Mouse (Mus musculus): ENCODE results near the gene Eps8l3. TPM values are rescaled to one million over a fixed set of nuclear protein-coding genes. Genes with fewer than 3 reads are reported as not detected.

Eps8l3 gene
- 0.05 TPM in 2 replicates for polyA plus RNA-seq (2012; rRNA removed)

DNA sequence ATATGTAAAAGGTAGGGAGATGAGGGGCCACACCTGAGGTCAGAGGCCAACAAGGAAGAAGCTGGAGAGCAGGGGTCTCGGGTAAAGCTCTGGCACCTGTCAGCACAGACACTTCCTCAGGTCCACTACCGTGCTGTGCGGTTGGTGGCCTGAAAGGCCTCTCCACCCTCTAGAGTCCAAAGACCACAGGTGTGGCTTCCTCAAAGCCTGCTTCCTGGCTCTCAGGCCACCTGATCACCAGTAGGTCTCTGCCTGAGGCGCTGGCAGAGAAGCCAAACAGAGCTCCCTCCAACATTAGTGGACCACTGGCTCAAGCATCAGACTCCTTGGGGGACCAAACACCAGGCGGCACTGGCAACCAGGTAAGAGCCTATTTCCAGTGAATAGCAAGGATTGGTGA is at the start of gene Eps8l3:
Eps8l3 (plus strand) TSS at position 225 of the 400 bp plus-strand sequence.
- Histone ChIP-seq H3K4me3 (replicated peaks; ENCODE audit: insufficient read depth, low read depth, low read length) (no peak within 1 kb of the TSS), H3K27ac (ENCODE audit: insufficient read depth, low read length) (no peak within 1 kb of the TSS), H3K27me3 (ENCODE audit: control insufficient read depth, insufficient read depth, low read length) (no peaks in the 10 kb centered on the region), H3K4me1 (ENCODE audit: control insufficient read depth, insufficient read depth, low read length) (no peaks in the 10 kb centered on the region)
- no peak for TF ChIP-seq CTCF (IDR thresholded peaks at IDR 0.05; ENCODE audit: borderline replicate concordance, insufficient read depth, low read depth, low read length)
- TF ChIP-seq POLR2A (IDR thresholded peaks at IDR 0.05; ENCODE audit: borderline replicate concordance, insufficient read depth, low read length): no peak
- no peak for DNase-seq
- WGBS: 87% methylated on average over 5 of the region's 5 CpGs

GRCm38 (mm10) chr3:107827873-107828405 is 49.1 kb upstream of the Eps8l3 start:
- Histone ChIP-seq H3K4me1 (ENCODE audit: control insufficient read depth, insufficient read depth, low read length) (0 out of 2 replicates have a peak, but pooled peaks cover 2% of the 10 kb centered on the region), H3K4me3 (replicated peaks; ENCODE audit: insufficient read depth, low read depth, low read length) (no peak overlapping the region), H3K27ac (ENCODE audit: insufficient read depth, low read length) (no peak overlapping the region), H3K27me3 (ENCODE audit: control insufficient read depth, insufficient read depth, low read length) (no peaks in the 10 kb centered on the region)
- TF ChIP-seq CTCF (IDR thresholded peaks at IDR 0.05; ENCODE audit: borderline replicate concordance, insufficient read depth, low read depth, low read length): no peak
- WGBS: 96% methylated on average over 10 of the region's 10 CpGs
- DNase-seq: no peak

- no peak for TF ChIP-seq POLR2A (IDR thresholded peaks at IDR 0.05; ENCODE audit: borderline replicate concordance, insufficient read depth, low read length)
Observed at GRCm38 (mm10) chr3:107828518-107828917, 48.5 kb upstream of the Eps8l3 start.

DNA sequence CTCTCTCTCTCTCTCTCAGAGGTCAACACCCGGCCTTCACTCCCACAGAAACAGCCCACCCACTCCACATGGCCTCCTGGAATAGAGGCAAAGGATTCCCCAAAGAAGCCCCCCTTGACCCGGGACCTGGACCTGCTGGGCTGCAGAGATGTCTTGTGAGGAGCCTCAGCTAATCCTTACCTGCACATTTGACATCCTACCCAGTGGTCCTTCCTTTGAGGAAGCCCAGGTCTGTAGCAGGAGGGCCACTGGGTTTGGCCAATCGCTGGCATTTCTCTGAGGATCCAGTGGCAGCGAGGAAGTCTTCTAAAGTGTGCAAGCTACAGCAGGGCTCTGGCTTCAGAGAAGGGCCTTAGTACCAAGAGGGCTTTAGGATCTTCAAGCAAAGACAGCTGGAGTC is 48.0 kb upstream of the Eps8l3 start:
- no peak for TF ChIP-seq POLR2A (IDR thresholded peaks at IDR 0.05; ENCODE audit: borderline replicate concordance, insufficient read depth, low read length)
- no peak for TF ChIP-seq CTCF (IDR thresholded peaks at IDR 0.05; ENCODE audit: borderline replicate concordance, insufficient read depth, low read depth, low read length)
- no peak for DNase-seq
- 0 out of 2 replicates have a peak, but pooled peaks cover 2% of the 10 kb centered on the region for H3K4me1 ChIP-seq (ENCODE audit: control insufficient read depth, insufficient read depth, low read length)
- WGBS: 86% methylated on average over 4 of the region's 4 CpGs
- no peaks in the 10 kb centered on the region for H3K27me3 ChIP-seq (ENCODE audit: control insufficient read depth, insufficient read depth, low read length)
- no peak overlapping the region for H3K27ac ChIP-seq (ENCODE audit: insufficient read depth, low read length)
- H3K4me3 ChIP-seq (replicated peaks; ENCODE audit: insufficient read depth, low read depth, low read length): no peak overlapping the region

More at GRCm38 (mm10) chr3:107828518-107828917, 48.5 kb upstream of the Eps8l3 start:
- WGBS: 72% methylated on average over 5 of the region's 5 CpGs
- Histone ChIP-seq H3K27me3 (ENCODE audit: control insufficient read depth, insufficient read depth, low read length) (no peaks in the 10 kb centered on the region), H3K27ac (ENCODE audit: insufficient read depth, low read length) (no peak overlapping the region), H3K4me3 (replicated peaks; ENCODE audit: insufficient read depth, low read depth, low read length) (no peak overlapping the region), H3K4me1 (ENCODE audit: control insufficient read depth, insufficient read depth, low read length) (0 out of 2 replicates have a peak, but pooled peaks cover 2% of the 10 kb centered on the region)
- DNase-seq: no peak

DNA sequence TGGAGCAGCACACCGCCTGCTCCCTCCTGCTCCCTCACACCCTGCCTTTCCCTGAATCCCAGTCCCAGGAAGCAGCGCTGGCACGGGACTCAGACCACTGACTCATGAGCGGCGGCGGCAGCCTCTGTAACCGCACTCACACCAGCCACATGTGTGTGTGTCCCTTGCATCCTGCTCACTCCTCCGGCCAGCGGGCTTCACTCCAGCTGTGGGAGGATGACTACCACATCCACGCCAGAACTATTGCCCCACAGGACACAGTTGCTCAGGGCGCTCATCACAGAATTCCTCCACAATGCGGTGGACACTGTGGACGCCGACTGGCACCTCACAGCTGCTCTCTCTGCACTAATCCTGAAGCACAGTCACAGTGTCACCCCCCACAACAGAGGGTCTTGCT is 47.4 kb upstream of the Eps8l3 start:
- 68% methylated on average over 14 of the region's 14 CpGs for WGBS
- 0 out of 2 replicates have a peak, but pooled peaks cover 2% of the 10 kb centered on the region for H3K4me1 ChIP-seq (ENCODE audit: control insufficient read depth, insufficient read depth, low read length)
- no peaks in the 10 kb centered on the region for H3K27me3 ChIP-seq (ENCODE audit: control insufficient read depth, insufficient read depth, low read length)
- no peak overlapping the region for H3K4me3 ChIP-seq (replicated peaks; ENCODE audit: insufficient read depth, low read depth, low read length)
- H3K27ac ChIP-seq (ENCODE audit: insufficient read depth, low read length): no peak overlapping the region
- DNase-seq: no peak
- no peak for TF ChIP-seq CTCF (IDR thresholded peaks at IDR 0.05; ENCODE audit: borderline replicate concordance, insufficient read depth, low read depth, low read length)
- no peak for TF ChIP-seq POLR2A (IDR thresholded peaks at IDR 0.05; ENCODE audit: borderline replicate concordance, insufficient read depth, low read length)

DNA sequence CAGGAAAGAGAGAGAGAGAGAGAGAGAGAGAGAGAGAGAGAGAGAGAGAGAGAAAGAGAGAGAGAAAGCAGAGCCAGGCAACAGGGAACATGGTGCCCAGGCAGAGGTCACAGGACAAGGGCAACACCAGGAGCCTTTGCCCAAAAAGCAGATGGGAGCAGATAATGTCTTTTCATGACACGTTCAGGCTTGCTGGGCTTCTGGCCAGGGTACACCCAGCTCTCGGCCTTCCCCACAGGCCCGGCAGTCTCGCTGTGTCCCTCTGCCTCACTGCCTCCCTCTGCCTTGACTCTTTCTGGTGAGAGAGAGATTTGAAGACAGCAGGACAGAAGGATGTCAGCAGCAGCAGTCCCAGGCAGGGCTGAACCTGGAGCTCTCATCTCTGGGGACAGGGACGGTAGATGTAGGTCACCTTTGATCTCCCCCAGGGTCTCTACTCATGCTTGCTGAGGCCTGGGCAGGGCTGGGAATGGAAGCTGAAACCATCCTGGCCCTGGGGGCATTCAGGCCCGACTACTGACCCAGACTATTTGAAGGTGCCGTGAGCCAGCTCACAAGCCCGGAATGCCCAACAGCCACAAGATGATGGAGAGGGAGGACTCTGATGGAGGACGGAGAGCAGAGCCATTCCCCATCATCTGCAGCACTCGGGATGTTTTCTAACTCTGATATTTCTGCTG is 45.0 kb upstream of the Eps8l3 start:
- 51% methylated on average over 10 of the region's 10 CpGs for WGBS
- Histone ChIP-seq H3K27ac (ENCODE audit: insufficient read depth, low read length) (no peak overlapping the region), H3K27me3 (ENCODE audit: control insufficient read depth, insufficient read depth, low read length) (no peaks in the 10 kb centered on the region), H3K4me1 (ENCODE audit: control insufficient read depth, insufficient read depth, low read length) (0 out of 2 replicates have a peak, but pooled peaks cover 2% of the 10 kb centered on the region), H3K4me3 (replicated peaks; ENCODE audit: insufficient read depth, low read depth, low read length) (no peak overlapping the region)
- no peak for DNase-seq
- TF ChIP-seq CTCF (IDR thresholded peaks at IDR 0.05; ENCODE audit: borderline replicate concordance, insufficient read depth, low read depth, low read length) (no peak), POLR2A (IDR thresholded peaks at IDR 0.05; ENCODE audit: borderline replicate concordance, insufficient read depth, low read length) (no peak)

DNA sequence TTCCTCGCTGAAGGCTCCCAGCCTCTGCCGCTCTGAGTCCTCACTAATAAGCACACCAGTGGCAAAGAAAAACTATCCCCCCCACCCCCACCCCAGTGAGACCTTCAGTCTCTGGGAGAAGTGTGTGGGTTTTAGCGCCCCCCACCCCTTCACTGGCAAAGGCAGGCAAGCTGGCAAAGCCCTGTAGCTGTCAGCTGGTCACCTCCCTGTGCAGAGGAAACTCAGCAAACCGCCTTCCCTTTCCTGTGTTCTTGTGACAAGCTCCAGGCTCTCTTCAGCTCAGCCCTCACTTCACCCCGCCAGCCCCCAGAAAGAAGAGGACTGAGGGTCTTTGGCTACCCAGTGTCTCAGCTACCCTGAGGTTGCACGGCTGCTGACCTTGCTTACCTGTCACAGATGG is 44.4 kb upstream of the Eps8l3 start:
- 57% methylated on average over 6 of the region's 6 CpGs for WGBS
- Histone ChIP-seq H3K27me3 (ENCODE audit: control insufficient read depth, insufficient read depth, low read length) (no peaks in the 10 kb centered on the region), H3K4me1 (ENCODE audit: control insufficient read depth, insufficient read depth, low read length) (0 out of 2 replicates have a peak, but pooled peaks cover 2% of the 10 kb centered on the region), H3K27ac (ENCODE audit: insufficient read depth, low read length) (no peak overlapping the region), H3K4me3 (replicated peaks; ENCODE audit: insufficient read depth, low read depth, low read length) (no peak overlapping the region)
- DNase-seq: no peak
- TF ChIP-seq POLR2A (IDR thresholded peaks at IDR 0.05; ENCODE audit: borderline replicate concordance, insufficient read depth, low read length) (no peak), CTCF (IDR thresholded peaks at IDR 0.05; ENCODE audit: borderline replicate concordance, insufficient read depth, low read depth, low read length) (no peak)

- Histone ChIP-seq H3K27me3 (ENCODE audit: control insufficient read depth, insufficient read depth, low read length) (no peaks in the 10 kb centered on the region), H3K4me1 (ENCODE audit: control insufficient read depth, insufficient read depth, low read length) (0 out of 2 replicates have a peak, but pooled peaks cover 2% of the 10 kb centered on the region), H3K27ac (ENCODE audit: insufficient read depth, low read length) (no peak overlapping the region), H3K4me3 (replicated peaks; ENCODE audit: insufficient read depth, low read depth, low read length) (no peak overlapping the region)
- DNase-seq: no peak
- TF ChIP-seq CTCF (IDR thresholded peaks at IDR 0.05; ENCODE audit: borderline replicate concordance, insufficient read depth, low read depth, low read length): no peak
- no peak for TF ChIP-seq POLR2A (IDR thresholded peaks at IDR 0.05; ENCODE audit: borderline replicate concordance, insufficient read depth, low read length)
- 87% methylated on average over 1 of the region's 1 CpGs for WGBS
Observed at GRCm38 (mm10) chr3:107833370-107833769, 43.7 kb upstream of the Eps8l3 start.

All from cerebellum, adult 2 months (tissue).